Mouse (Mus musculus) gastrocnemius, postnatal 25 days (tissue): ENCODE results near the gene Pnpla5. TPM values are rescaled to one million over a fixed set of nuclear protein-coding genes. Genes with fewer than 3 reads are reported as not detected.
A peak's percentile ranks its signal among the peaks of the same experiment; 100 is the strongest.
"Not testable (repeated sequence)": the region's sequence is repeated elsewhere in the genome, so short reads cannot be mapped to it uniquely, and the experiment has no call there.

Experiments
- DNase-seq: peaks from one replicate; pipeline ENCODE4 v3.0.0; 2022
- total RNA-seq, 2 experiments: library from RNA; stranded (reverse); gene quantifications; 1 replicate in 1 of 2; 2 replicates in 1 of 2; pipeline ENCODE4 v1.2.3; 2021

Pnpla5 gene
- total RNA-seq, 2 experiments from 2014 or later, result not detected

GRCm38 (mm10) chr15:84116466-84116865 is 6.5 kb downstream of the Pnpla5 start:
- DNase-seq, result no peak

- no peak for DNase-seq
These were observed 7.2 kb downstream of the Pnpla5 start for GRCm38 (mm10) chr15:84115727-84116126.

- DNase-seq, result no peak
These were observed 9.1 kb downstream of the Pnpla5 start for GRCm38 (mm10) chr15:84113873-84114272.

- DNase-seq, result no peak
These were observed 14.1 kb downstream of the Pnpla5 start for GRCm38 (mm10) chr15:84108899-84109298.

- DNase-seq, result no peak
These were observed 17.0 kb downstream of the Pnpla5 start for GRCm38 (mm10) chr15:84105924-84106500.

GRCm38 (mm10) chr15:84105105-84105923 is 17.7 kb downstream of the Pnpla5 start, which contains the start of gene Sult4a1:
Gene Sult4a1, minus strand, starts transcription at chr15:84105754.
- DNase-seq, result no peak

GRCm38 (mm10) chr15:84104626-84105025 is 18.3 kb downstream of the Pnpla5 start:
- no peak for DNase-seq

GRCm38 (mm10) chr15:84097536-84097935 is 25.4 kb downstream of the Pnpla5 start:
- not testable (repeated sequence) for DNase-seq

GRCm38 (mm10) chr15:84096051-84096450 is 26.9 kb downstream of the Pnpla5 start:
- DNase-seq, result peak; percentile 61

GRCm38 (mm10) chr15:84094921-84095320 is 28.1 kb downstream of the Pnpla5 start:
- DNase-seq, result no peak

GRCm38 (mm10) chr15:84086775-84087174 is 36.2 kb downstream of the Pnpla5 start:
- DNase-seq, result no peak

- no peak for DNase-seq
These were observed 36.6 kb downstream of the Pnpla5 start for GRCm38 (mm10) chr15:84086364-84086763.

GRCm38 (mm10) chr15:84080069-84080468 is 42.9 kb downstream of the Pnpla5 start:
- DNase-seq, result no peak

- no peak for DNase-seq
These were observed 43.5 kb downstream of the Pnpla5 start for GRCm38 (mm10) chr15:84079519-84079918.

GRCm38 (mm10) chr15:84078667-84079066 is 44.3 kb downstream of the Pnpla5 start:
- no peak for DNase-seq

- DNase-seq, result no peak
These were observed 45.8 kb downstream of the Pnpla5 start for GRCm38 (mm10) chr15:84077151-84077550.

- DNase-seq, result no peak
These were observed 48.2 kb downstream of the Pnpla5 start for GRCm38 (mm10) chr15:84074705-84075185.

GRCm38 (mm10) chr15:84073911-84074704 is 48.9 kb downstream of the Pnpla5 start:
- no peak for DNase-seq

- no peak for DNase-seq
These were observed 49.9 kb downstream of the Pnpla5 start for GRCm38 (mm10) chr15:84073058-84073457.

- DNase-seq, result no peak
These were observed 50.7 kb downstream of the Pnpla5 start for GRCm38 (mm10) chr15:84072226-84072625.

- no peak for DNase-seq
These were observed 52.8 kb downstream of the Pnpla5 start for GRCm38 (mm10) chr15:84070116-84070676.

GRCm38 (mm10) chr15:84069455-84070050 is 53.4 kb downstream of the Pnpla5 start:
- no peak for DNase-seq
